ENCODE assay signal across 8 mouse cellular contexts in the genomic region with DNA sequence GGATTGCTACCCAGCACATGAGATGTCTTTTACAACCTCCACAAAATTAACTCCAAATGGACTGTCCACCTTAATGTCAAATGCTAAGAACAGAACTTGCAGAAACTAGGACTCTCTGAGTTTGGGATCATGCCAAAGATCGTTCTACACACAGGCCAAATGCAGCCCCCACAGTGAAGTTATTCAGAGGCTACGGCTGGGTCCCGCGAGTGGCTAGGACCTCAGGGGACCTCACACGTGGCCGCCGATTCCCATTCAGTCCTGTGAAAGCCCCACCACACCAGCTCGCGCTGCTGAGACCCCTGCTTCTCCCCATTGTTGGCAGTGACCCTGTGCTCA. TPM values are rescaled to one million over a fixed set of nuclear protein-coding genes. Genes with fewer than 3 reads are reported as not detected.
DNase-seq lines count a peak whose midpoint lies in the region; ATAC-seq and TF ChIP-seq lines count a peak whose summit lies in the region.
"Not testable (repeated sequence)": the region's sequence is repeated elsewhere in the genome, so short reads cannot be mapped to it uniquely, and the experiment has no call there.

No protein-coding gene starts in this region.

- peak overlapping the region; percentile 93 for H3K4me3 ChIP-seq in ES-Bruce4 (ENCODE audit: low read depth, low read length)
- peak overlapping the region; percentile 88 for H3K4me3 ChIP-seq in cerebellum, adult 2 months (replicated peaks; ENCODE audit: insufficient read depth, low read depth, low read length)
- peak overlapping the region; percentile 49 for H3K4me3 ChIP-seq in forebrain, embryonic 11.5 days (ENCODE audit: low read depth, low read length)
- H3K4me3 ChIP-seq in heart, embryonic 16.5 days (ENCODE audit: low read length) = peak overlapping the region; percentile 88
- H3K4me3 ChIP-seq in kidney, embryonic 15.5 days (replicated peaks) = peak overlapping the region; percentile 63
- peak overlapping the region; percentile 85 for H3K4me3 ChIP-seq in liver, embryonic 16.5 days (ENCODE audit: low read depth, low read length)
- H3K4me3 ChIP-seq in midbrain, embryonic 14.5 days (replicated peaks; ENCODE audit: low read depth, low read length) = peak overlapping the region; percentile 71
- H3K4me3 ChIP-seq in stomach, embryonic 14.5 days (ENCODE audit: low read depth, low read length) = peak overlapping the region; percentile 66

- peak overlapping the region; percentile 73 for H3K9ac ChIP-seq in ES-Bruce4 (ENCODE audit: low read depth, poor library complexity, severe bottlenecking)
- H3K9ac ChIP-seq in forebrain, embryonic 11.5 days (ENCODE audit: low read length) = peak overlapping the region; percentile 52
- H3K9ac ChIP-seq in heart, embryonic 16.5 days (ENCODE audit: low read length) = peak overlapping the region; percentile 75
- H3K9ac ChIP-seq in kidney, embryonic 15.5 days = peak overlapping the region; percentile 44
- H3K9ac ChIP-seq in liver, embryonic 16.5 days (ENCODE audit: low read depth, low read length) = peak overlapping the region; percentile 89
- H3K9ac ChIP-seq in midbrain, embryonic 14.5 days (replicated peaks; ENCODE audit: low read length) = peak overlapping the region; percentile 49
- H3K9ac ChIP-seq in stomach, embryonic 14.5 days (replicated peaks; ENCODE audit: low read depth, low read length) = peak overlapping the region; percentile 40; the same call in 1 of the 2 replicates

- not testable (repeated sequence) for TF ChIP-seq POLR2A in ES-Bruce4 (IDR thresholded peaks at IDR 0.05; ENCODE audit: insufficient read depth, low read length); cerebellum, adult 2 months (IDR thresholded peaks at IDR 0.05; ENCODE audit: borderline replicate concordance, insufficient read depth, low read length)

- WGBS in cerebellum, adult 2 months = 1% methylated on average over 9 of the region's 9 CpGs
- 1% methylated on average over 9 of the region's 9 CpGs for WGBS in forebrain, embryonic 11.5 days
- under 1% methylated on average over 9 of the region's 9 CpGs for WGBS in heart, embryonic 16.5 days
- under 1% methylated on average over 9 of the region's 9 CpGs for WGBS in kidney, embryonic 15.5 days
- 1% methylated on average over 9 of the region's 9 CpGs for WGBS in liver, embryonic 16.5 days (ENCODE audit: insufficient replicate concordance)
- WGBS in midbrain, embryonic 14.5 days = under 1% methylated on average over 9 of the region's 9 CpGs
- WGBS in stomach, embryonic 14.5 days = under 1% methylated on average over 9 of the region's 9 CpGs

- not testable (repeated sequence) for H3K4me1 ChIP-seq in ES-Bruce4 (ENCODE audit: control insufficient read depth, insufficient read depth, low read length); cerebellum, adult 2 months (ENCODE audit: control insufficient read depth, insufficient read depth, low read length); forebrain, embryonic 11.5 days (replicated peaks; ENCODE audit: control insufficient read depth, insufficient read depth, low read length); heart, embryonic 16.5 days (ENCODE audit: control insufficient read depth, insufficient read depth, low read length); kidney, embryonic 15.5 days; liver, embryonic 16.5 days (ENCODE audit: control insufficient read depth, low read depth, low read length); midbrain, embryonic 14.5 days (ENCODE audit: control insufficient read depth, insufficient read depth, low read length); stomach, embryonic 14.5 days (ENCODE audit: control insufficient read depth, insufficient read depth, low read length)

- not testable (repeated sequence) for TF ChIP-seq EP300 in ES-Bruce4 (IDR thresholded peaks at IDR 0.05; ENCODE audit: insufficient read depth, low read depth, low read length)

- H3K36me3 ChIP-seq in ES-Bruce4 (ENCODE audit: control insufficient read depth, insufficient read depth, low read length, poor library complexity, severe bottlenecking); forebrain, embryonic 11.5 days (ENCODE audit: control insufficient read depth, insufficient read depth, low read length); heart, embryonic 16.5 days (ENCODE audit: control insufficient read depth, insufficient read depth); liver, embryonic 16.5 days (ENCODE audit: control insufficient read depth, insufficient read depth); midbrain, embryonic 14.5 days (ENCODE audit: control insufficient read depth, insufficient read depth, low read length); stomach, embryonic 14.5 days (ENCODE audit: control insufficient read depth, insufficient read depth, low read length): not testable (repeated sequence)
- peaks cover 14% of the 10 kb centered on the region; the same call in 1 of the 2 replicates for H3K36me3 ChIP-seq in kidney, embryonic 15.5 days

- H3K9me3 ChIP-seq in ES-Bruce4 (replicated peaks; ENCODE audit: control insufficient read depth, insufficient read depth, low read length, poor library complexity, severe bottlenecking); forebrain, embryonic 11.5 days (ENCODE audit: control insufficient read depth, low read length); heart, embryonic 16.5 days (replicated peaks; ENCODE audit: control insufficient read depth, low read length); kidney, embryonic 15.5 days (replicated peaks); liver, embryonic 16.5 days (replicated peaks; ENCODE audit: control insufficient read depth, low read length); midbrain, embryonic 14.5 days (ENCODE audit: control insufficient read depth, low read length); stomach, embryonic 14.5 days (ENCODE audit: control insufficient read depth, low read depth, low read length): not testable (repeated sequence)

- H3K4me2 ChIP-seq in forebrain, embryonic 11.5 days (ENCODE audit: low read depth, low read length, severe bottlenecking) = peak overlapping the region; percentile 55
- peak overlapping the region; percentile 74 for H3K4me2 ChIP-seq in heart, embryonic 16.5 days (ENCODE audit: low read depth, low read length)
- H3K4me2 ChIP-seq in kidney, embryonic 15.5 days = peak overlapping the region; percentile 63
- peak overlapping the region; percentile 81 for H3K4me2 ChIP-seq in liver, embryonic 16.5 days (ENCODE audit: low read depth, low read length)
- peak overlapping the region; percentile 69 for H3K4me2 ChIP-seq in midbrain, embryonic 14.5 days (ENCODE audit: low read length)
- H3K4me2 ChIP-seq in stomach, embryonic 14.5 days (replicated peaks; ENCODE audit: low read depth, low read length) = peak overlapping the region; percentile 55

- not testable (repeated sequence) for TF ChIP-seq CTCF in ES-Bruce4 (IDR thresholded peaks at IDR 0.05; ENCODE audit: low read depth, low read length); cerebellum, adult 2 months (IDR thresholded peaks at IDR 0.05; ENCODE audit: borderline replicate concordance, insufficient read depth, low read depth, low read length)

- ATAC-seq in forebrain, embryonic 11.5 days (replicated peaks; ENCODE audit: low FRiP score) = not testable (repeated sequence)
- ATAC-seq in heart, embryonic 16.5 days (replicated peaks; ENCODE audit: extremely low read depth, insufficient read depth, low FRiP score) = peak; percentile 10; the same call in 1 of the 2 replicates
- peak; percentile 52 for ATAC-seq in kidney, embryonic 15.5 days (replicated peaks; ENCODE audit: low FRiP score)
- ATAC-seq in liver, embryonic 16.5 days (ENCODE audit: low read depth) = peak; percentile 1; the same call in 1 of the 2 replicates
- peak; percentile 47; the same call in 1 of the 2 replicates for ATAC-seq in midbrain, embryonic 14.5 days (ENCODE audit: low FRiP score, low TSS enrichment)
- peak; percentile 42; the same call in 1 of the 2 replicates for ATAC-seq in stomach, embryonic 14.5 days (ENCODE audit: insufficient number of reproducible peaks, insufficient read depth, low FRiP score, low read depth)

- H3K27ac ChIP-seq in ES-Bruce4 (ENCODE audit: insufficient read depth, low read length); cerebellum, adult 2 months (ENCODE audit: insufficient read depth, low read length); liver, embryonic 16.5 days (ENCODE audit: low read length): not testable (repeated sequence)
- H3K27ac ChIP-seq in forebrain, embryonic 11.5 days (ENCODE audit: low read depth, low read length) = peak overlapping the region; percentile 37; the same call in 1 of the 2 replicates
- peak overlapping the region; percentile 78 for H3K27ac ChIP-seq in heart, embryonic 16.5 days (ENCODE audit: low read length)
- peak overlapping the region; percentile 84 for H3K27ac ChIP-seq in kidney, embryonic 15.5 days
- H3K27ac ChIP-seq in midbrain, embryonic 14.5 days (replicated peaks; ENCODE audit: low read depth, low read length) = peak overlapping the region; percentile 63
- peak overlapping the region; percentile 75; the same call in 1 of the 2 replicates for H3K27ac ChIP-seq in stomach, embryonic 14.5 days (ENCODE audit: low read length)

- H3K27me3 ChIP-seq in ES-Bruce4 (ENCODE audit: control insufficient read depth, insufficient read depth, low read length, poor library complexity, severe bottlenecking); cerebellum, adult 2 months (ENCODE audit: control insufficient read depth, insufficient read depth, low read length); forebrain, embryonic 11.5 days (ENCODE audit: control insufficient read depth, insufficient read depth, low read length); heart, embryonic 16.5 days (ENCODE audit: control insufficient read depth, insufficient read depth, low read length); kidney, embryonic 15.5 days; liver, embryonic 16.5 days (ENCODE audit: control insufficient read depth, insufficient read depth, low read depth, low read length); midbrain, embryonic 14.5 days (ENCODE audit: control insufficient read depth, insufficient read depth, low read length); stomach, embryonic 14.5 days (ENCODE audit: control insufficient read depth, insufficient read depth, low read length): not testable (repeated sequence)

- not testable (repeated sequence) for DNase-seq in cerebellum, adult 2 months; forebrain, embryonic 11.5 days (ENCODE audit: low spot score)
- peak; percentile 30 for DNase-seq in midbrain, embryonic 14.5 days

RNA-seq across cellular contexts. Expression of gene A630089N07Rik, which starts 0.7 kb away (rescaled TPM):
- 30.1 and 32.0 TPM in 2 replicates for polyA plus RNA-seq in ES-Bruce4 (2011; ENCODE audit: insufficient read depth, insufficient read length, low read depth, missing spikeins)
- 4.8 and 5.3 TPM in 2 replicates for polyA plus RNA-seq in cerebellum, adult 2 months (2012; rRNA removed)
- polyA plus RNA-seq in forebrain, embryonic 11.5 days (2014; fragmentation: Nextera tagmentation; extraction: Ambion mirVana) = 35.3 and 45.7 TPM in 2 replicates
- 9.6 and 11.0 TPM in 2 replicates for polyA plus RNA-seq in heart, embryonic 16.5 days (2015; fragmentation: Nextera tagmentation; extraction: Ambion mirVana)
- polyA plus RNA-seq in kidney, embryonic 15.5 days (2015; fragmentation: Nextera tagmentation; extraction: Ambion mirVana) = 27.0 and 27.7 TPM in 2 replicates
- 6.9 and 7.0 TPM in 2 replicates for polyA plus RNA-seq in liver, embryonic 16.5 days (2015; fragmentation: Nextera tagmentation; extraction: Ambion mirVana)
- 13.5 and 13.9 TPM in 2 replicates for polyA plus RNA-seq in midbrain, embryonic 14.5 days (2014; fragmentation: Nextera tagmentation; extraction: Ambion mirVana)
- polyA plus RNA-seq in stomach, embryonic 14.5 days (2014; fragmentation: Nextera tagmentation; extraction: Ambion mirVana) = 24.9 and 29.5 TPM in 2 replicates
